Mouse (Mus musculus) naive thymus-derived CD4-positive, alpha-beta T cell, adult 2 months (primary cell): ENCODE measurements around the gene Ubap1.

ENCODE experiments used
- DNase-seq: peaks from one replicate; pipeline ENCODE4 v3.0.0-alpha.2; 2011; ENCODE audit warnings: low read depth

Ubap1 gene

GRCm38 (mm10) chr4:41357154-41357553 is 8.4 kb downstream of the Ubap1 start:
- no peak for DNase-seq

DNA sequence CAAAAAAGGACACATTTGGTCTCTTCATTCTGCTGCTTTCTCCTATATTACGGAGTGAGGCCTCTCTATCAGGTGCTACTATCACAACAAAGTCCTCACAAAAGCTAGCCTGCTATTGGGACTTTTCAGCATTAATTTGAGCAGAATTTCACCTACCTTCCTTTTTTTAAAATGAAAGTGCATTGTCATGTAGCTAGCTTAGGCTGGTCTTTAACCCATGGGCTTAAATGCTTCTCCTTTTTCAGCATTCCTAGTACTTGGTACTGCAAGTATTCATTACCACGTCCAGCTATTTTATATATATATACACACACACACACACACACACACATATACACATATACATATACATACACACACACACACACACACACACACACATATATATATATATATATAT is 9.9 kb downstream of the Ubap1 start:
- DNase-seq: no peak

DNA sequence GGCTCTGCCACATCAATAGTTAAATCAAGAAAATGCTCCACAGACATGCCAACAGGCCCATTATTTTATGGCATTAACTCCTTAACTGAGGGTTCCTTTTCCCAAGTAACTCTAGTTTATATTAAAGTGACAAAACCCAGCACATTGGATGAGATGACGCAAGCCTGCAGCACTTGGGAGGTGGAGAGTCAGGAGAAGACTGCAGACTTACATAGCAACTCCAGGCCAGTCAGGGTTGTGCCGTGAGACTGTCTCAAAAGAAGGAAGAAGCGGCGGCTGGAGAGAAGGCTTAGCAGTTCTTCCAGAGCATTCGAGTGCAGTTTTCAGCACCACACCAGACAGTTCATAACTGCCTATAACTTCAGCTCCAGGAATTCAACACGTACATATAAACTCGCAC is 10.6 kb downstream of the Ubap1 start:
- no peak for DNase-seq

DNA sequence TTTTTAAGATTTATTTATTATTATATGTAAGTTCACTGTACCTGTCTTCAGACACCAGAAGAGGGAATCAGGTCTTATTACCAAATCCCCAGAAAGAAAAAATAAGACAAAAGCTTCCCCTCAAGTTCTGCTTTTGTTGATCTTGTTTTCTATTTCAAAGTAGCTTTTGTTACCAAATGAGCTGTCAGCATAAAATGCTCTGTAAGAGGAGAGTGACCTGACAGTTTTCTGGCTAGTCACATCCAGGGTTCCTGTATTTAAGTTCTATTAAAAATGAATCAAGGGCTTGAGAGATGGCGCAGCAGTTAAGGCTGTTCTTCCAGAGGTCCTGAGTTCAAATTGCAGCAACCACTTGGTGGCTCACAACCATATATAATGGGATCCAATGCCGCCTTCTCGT is 12.3 kb downstream of the Ubap1 start:
- no peak for DNase-seq

DNA sequence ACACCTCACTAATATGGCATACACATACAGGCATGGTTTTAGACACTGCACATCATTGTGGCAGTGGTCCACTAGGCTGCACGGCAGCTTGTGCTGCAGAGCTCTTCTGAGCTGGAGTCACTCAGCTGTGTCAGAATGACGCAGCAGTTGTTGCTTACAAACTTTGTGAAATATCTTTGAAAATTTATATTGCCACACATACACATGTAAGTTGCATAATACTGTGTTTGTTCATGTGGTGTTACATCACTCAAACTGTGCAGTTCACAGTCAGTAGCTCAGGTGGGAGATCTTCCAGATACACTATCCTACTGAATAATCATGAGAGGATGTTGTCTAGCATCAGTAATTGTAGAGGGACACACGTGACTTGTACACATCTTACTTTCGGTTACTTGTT is 19.4 kb downstream of the Ubap1 start:
- no peak for DNase-seq

- no peak for DNase-seq
These were observed 21.1 kb downstream of the Ubap1 start for GRCm38 (mm10) chr4:41369702-41370437.

- no peak for DNase-seq
These were observed 28.8 kb downstream of the Ubap1 start for GRCm38 (mm10) chr4:41377567-41377966.

GRCm38 (mm10) chr4:41381213-41381950 is 32.6 kb downstream of the Ubap1 start:
- DNase-seq: no peak

DNA sequence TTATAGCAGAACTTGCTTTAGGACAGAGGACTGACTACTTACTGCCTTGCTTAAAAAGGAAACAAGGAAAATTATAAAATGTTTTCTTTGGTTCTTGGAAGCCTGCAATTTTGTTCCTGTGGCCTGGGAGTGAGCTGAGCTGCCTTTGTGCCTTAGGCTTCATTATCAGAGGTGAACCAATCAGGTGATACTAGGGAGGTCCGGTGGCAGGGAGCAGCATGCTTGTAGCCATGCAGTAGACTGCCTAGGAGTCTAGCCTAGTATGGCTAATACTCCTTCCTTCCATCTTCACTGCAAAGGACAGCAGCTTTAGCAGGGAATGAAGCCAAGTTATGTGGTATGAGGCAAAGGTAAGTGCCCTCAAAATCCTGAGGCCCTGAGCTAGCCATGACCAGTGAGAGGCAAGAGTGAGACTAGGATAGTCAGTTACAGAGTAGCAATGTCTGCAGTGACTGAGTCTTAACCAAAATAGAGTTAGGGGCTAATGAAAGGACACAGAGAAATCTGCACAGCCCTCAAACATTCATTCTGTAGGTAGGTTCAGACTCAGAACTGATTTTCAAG is 37.7 kb downstream of the Ubap1 start:
- DNase-seq: no peak

DNA sequence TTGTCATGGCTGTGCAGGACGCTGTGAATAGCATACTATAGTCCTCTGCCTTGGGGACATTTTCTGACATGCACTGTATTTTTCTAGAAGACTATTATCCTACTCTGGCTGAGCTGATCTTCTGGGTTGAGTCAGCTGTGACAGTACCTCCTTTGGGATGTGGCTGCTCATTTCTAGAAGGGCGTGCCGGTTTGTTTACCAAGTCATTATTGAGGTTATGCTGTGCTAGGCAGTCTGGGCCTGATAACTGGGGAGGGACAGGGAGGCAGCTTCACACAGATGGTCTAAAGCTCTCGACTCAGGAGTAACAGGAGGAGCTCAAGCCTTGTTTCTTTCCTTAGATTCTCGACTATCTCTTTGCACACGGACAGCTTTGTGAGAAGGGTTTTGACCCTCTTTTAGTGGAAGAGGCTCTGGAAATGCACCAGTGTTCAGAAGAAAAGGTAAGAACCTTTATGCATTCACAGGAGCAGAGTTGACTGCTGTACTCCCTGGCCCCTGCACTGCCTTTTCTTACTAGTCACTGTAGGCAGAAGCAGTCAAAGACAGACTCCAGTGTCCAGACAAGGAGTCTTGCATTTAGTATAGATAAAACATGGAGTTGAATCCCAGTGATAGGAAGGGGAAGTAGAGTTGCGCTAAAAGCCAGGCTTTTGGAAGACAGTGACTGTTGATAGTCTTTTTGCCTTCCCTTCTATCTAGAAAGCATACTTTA is 39.1 kb downstream of the Ubap1 start:
- DNase-seq: no peak

- no peak for DNase-seq
These were observed 39.8 kb downstream of the Ubap1 start for GRCm38 (mm10) chr4:41388616-41389015.

DNA sequence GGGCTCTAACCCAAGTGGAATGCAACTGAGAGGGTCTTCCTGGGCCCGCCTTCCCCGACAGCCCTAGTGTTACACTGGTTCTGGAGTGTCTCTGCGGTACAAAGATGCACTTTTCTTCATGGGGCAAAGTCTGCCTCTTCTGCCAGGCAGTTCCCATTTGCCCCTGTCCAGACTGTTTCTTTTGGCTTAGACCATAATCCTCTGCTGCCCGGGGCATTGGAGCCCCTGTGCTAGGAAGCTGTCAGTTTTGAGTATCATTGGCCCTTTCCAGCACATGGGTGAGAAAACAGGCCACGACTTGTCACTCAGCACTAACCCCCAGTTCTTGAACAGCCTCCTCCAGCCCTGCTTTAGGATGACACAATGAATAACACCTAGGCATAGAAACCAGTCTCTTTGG is 40.4 kb downstream of the Ubap1 start:
- no peak for DNase-seq

GRCm38 (mm10) chr4:41390122-41390521 is 41.3 kb downstream of the Ubap1 start:
- DNase-seq: peak; percentile 78

DNA sequence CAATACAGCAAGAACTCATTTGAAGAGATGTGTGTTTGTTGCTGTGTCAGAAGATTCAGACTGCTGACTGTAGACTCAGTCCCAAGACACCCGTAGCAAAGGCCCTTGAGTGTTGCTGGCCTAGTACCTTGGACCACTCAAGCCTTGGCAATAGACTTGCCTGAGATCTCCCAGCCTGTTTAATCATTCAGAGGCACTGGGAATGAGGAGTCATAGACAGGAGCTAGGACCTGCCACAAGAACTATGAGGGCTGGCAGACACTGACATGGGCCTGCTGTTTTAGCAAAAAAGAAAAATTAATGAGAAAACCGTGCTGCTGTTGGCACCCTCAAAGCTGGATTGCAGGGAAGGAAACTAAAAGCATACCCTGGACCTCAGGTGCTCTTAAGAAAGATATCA is 42.2 kb downstream of the Ubap1 start:
- no peak for DNase-seq

GRCm38 (mm10) chr4:41394651-41395050 is 45.9 kb downstream of the Ubap1 start:
- no peak for DNase-seq

GRCm38 (mm10) chr4:41398353-41398752 is 49.6 kb downstream of the Ubap1 start:
- no peak for DNase-seq

DNA sequence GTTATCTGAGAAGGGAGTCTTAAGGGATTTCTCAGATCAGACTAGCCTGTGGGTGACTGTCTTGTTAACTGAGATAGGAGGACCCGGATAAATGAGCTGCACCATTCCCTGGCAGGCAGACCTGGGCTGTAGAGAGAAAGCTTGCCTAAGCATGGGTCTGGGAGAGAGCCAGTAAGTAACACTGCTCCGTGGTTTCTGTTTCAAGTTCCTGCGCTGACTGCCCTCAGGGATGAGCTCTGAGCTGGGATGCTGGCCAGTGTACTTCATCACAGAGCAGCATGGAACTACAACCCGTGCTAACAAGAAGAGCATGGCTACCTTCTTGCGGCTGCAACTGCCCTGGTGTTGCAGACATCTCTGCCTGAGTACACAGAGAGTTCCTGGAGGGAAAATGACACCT is 51.1 kb downstream of the Ubap1 start:
- no peak for DNase-seq

DNA sequence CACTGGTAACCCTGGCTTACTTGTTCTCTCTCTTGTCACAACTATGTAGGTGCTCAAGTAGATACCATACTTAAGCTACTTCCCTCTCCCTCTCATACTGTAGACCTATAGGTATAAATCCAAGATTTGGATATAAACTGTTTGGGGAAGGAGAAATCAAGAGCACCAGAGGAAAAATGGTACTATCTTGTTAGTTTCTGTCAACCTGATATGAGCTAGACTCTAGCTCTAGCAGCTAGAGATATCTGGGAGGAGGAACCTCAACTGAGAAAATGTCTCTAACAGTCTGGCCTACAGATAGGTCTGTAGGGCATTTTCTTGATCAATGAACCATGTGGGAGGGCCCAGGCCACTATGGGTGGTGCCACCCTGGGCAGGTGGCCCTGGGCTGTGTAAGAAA is 52.4 kb downstream of the Ubap1 start:
- no peak for DNase-seq

DNA sequence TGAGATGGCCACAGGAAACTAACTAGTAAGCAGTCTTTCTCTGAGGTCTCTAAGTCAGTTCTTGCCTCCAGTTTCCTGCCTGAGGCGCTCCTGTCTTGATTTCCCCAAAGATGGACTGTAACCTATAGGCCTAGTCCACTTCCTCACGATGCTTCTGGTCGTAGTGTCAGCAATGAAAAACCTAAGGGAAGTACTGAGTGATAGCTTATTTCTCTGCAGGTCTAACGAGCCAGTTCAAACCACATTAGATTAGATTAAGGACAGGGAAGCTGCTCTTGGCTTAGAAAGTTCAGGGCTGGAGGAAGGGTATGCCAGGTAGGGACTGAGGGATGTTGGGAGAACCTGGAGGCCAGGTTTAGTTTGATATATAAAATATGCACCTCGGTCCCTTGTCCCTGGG is 52.8 kb downstream of the Ubap1 start:
- DNase-seq: no peak

DNA sequence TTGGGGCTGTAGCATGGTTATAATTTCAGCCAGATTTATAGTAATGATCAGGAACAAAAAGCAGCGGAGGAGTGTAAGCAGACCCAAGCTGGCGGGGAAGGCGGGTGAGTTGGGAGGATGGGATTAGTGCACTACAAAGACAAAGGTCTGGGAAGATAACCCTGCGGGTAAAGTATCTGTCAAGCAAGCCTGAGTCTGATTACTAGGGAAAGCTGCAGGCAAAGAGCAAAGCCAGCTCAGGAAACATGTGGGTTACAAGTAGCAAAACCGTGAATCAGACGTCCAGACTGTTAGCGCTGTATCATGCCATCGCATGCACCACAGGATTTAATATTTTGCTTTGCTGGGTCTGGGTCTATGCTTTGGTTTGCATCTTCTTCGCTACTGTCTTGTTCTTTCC is 57.8 kb downstream of the Ubap1 start:
- DNase-seq: no peak

DNA sequence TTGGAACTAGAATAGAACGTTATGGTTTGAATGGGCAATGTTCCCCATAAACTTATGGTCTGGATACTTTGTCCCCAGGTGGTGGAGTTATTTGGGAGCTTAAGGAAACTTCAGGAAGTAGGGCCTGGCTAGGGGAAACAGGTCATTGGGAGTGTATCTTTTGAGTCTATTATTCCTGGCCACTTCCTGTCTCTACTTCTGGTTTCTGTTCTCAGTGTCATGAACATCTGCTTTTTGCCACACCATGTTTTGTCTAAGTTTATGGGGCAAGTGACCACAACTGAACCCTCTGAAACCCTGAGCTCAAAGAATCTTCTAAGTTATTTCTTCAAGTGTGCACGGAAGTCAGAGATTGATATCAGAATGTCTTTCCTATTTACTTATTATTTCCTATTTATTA is 58.6 kb downstream of the Ubap1 start:
- no peak for DNase-seq

- no peak for DNase-seq
These were observed 60.5 kb downstream of the Ubap1 start for GRCm38 (mm10) chr4:41409341-41409740.

DNA sequence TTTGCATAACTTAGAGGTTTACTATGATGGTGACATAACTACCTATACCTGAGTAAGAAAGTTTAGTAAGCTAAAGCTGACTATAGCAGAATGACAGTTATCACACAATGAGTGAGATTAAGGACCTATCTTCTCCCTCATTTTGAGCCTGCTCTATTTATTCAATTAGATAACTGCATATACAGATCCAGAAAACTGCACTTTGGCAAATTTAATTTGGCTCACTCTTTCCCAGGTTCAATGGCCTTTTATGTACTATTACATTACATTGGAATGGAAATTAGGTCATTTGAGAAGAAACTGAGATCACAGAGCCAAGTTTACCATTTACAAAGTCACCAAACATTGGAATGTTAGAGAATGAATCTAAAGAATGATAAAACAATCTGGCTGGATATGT is 68.2 kb downstream of the Ubap1 start:
- DNase-seq: no peak
